Mouse (Mus musculus) intestine, postnatal 0 days (tissue): ENCODE data around the gene Hspa4l. TPM values are rescaled to one million over a fixed set of nuclear protein-coding genes. Genes with fewer than 3 reads are reported as not detected.
"Not testable (repeated sequence)": the region's sequence is repeated elsewhere in the genome, so short reads cannot be mapped to it uniquely, and the experiment has no call there.

Source experiments
- ATAC-seq: fragments of 200-750 bp; cut with Nextera tagmentation; 2 replicates; pipeline ENCODE4 v1.8.0; 2017; ENCODE audit warnings: mild to moderate bottlenecking, moderate TSS enrichment, moderate library complexity
- H3K27ac ChIP-seq: fragments of 300-500 bp; sonication (generic); 2 replicates; pipeline ENCODE4 v1.5.1; 2014; ENCODE audit warnings: mild to moderate bottlenecking, low read depth, low read length, moderate library complexity
- H3K27me3 ChIP-seq: fragments of 300-500 bp; sonication (generic); replicated peaks from 2 replicates; pipeline ENCODE4 v1.6.1; 2014; ENCODE audit warnings: low read length, mixed read lengths; ENCODE audit not compliant: control insufficient read depth, insufficient read depth
- H3K36me3 ChIP-seq: fragments of 300-500 bp; sonication (generic); 2 replicates; pipeline ENCODE4 v1.6.1; 2014; ENCODE audit warnings: mild to moderate bottlenecking, moderate library complexity; ENCODE audit not compliant: control insufficient read depth, insufficient read depth
- H3K4me1 ChIP-seq: fragments of 300-500 bp; sonication (generic); replicated peaks from 2 replicates; pipeline ENCODE4 v1.6.1; 2014; ENCODE audit warnings: antibody characterized with exemption, low read length, mixed read lengths; ENCODE audit not compliant: control insufficient read depth, insufficient read depth
- H3K4me2 ChIP-seq: fragments of 300-500 bp; sonication (generic); replicated peaks from 2 replicates; pipeline ENCODE4 v1.6.1; 2014; ENCODE audit warnings: low read depth, mild to moderate bottlenecking, moderate library complexity
- H3K4me3 ChIP-seq: fragments of 300-500 bp; sonication (generic); 2 replicates; pipeline ENCODE4 v1.5.1; 2014; ENCODE audit warnings: low read depth, low read length
- H3K9ac ChIP-seq: fragments of 300-500 bp; sonication (generic); 2 replicates; pipeline ENCODE4 v1.6.1; 2014; ENCODE audit warnings: mild to moderate bottlenecking, low read depth, low read length
- H3K9me3 ChIP-seq: fragments of 300-500 bp; sonication (generic); 2 replicates; pipeline ENCODE4 v1.6.1; 2016; ENCODE audit warnings: mixed run types; ENCODE audit not compliant: control insufficient read depth
- CTCF ChIP-seq: sonication (generic); IDR thresholded peaks from 2 replicates; pipeline ENCODE4 v1.5.1; 2016; ENCODE audit warnings: low read depth, mild to moderate bottlenecking, control low read depth, antibody characterized with exemption, moderate library complexity
- WGBS: fragments of 180-500 bp; shearing (Covaris S2); extraction: QIAGEN DNeasy Blood & Tissue Kit; methylation state at CpG from one replicate; pipeline ENCODE4 v1.1.7; 2014; 5-methylcytosine and 5-hydroxymethylcytosine counted together
- polyA plus RNA-seq: library from polyadenylated mRNA; unstranded; fragments of >200 nt; fragmentation: Nextera tagmentation; extraction: Ambion mirVana; gene quantifications from 2 replicates; pipeline ENCODE4 v1.2.1, GENCODE M21; 2015

The Hspa4l gene
- polyA plus RNA-seq, 1 experiment from 2014 or later = 9.2 TPM

- no peak for ATAC-seq
These were observed 64.4 kb downstream of the Hspa4l start for GRCm38 (mm10) chr3:40808686-40809085.

DNA sequence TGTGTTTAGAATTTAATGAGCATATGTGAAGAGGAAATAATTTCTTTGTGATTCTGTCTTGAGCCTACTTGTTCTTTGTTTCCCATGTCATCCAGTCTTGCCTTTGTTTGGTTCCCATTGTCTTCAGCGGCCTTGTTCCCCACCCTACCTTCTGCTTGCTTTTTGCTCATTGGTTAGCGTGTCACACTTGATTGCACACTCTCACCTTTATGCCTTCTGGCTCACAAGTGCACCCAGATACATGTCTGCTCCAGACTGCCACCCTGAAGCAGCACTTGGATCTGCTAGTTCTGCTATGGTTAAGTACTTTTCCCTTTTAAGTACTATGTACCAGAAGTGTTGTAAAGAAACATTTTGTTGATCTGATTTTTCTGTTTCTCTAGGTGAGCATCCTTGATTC, 65.6 kb downstream of the Hspa4l start:
- no peaks in the 10 kb centered on the region for H3K27me3 ChIP-seq
- ATAC-seq = no peak
- 80% methylated on average over 2 of the region's 2 CpGs for WGBS
- H3K4me1 ChIP-seq = no peaks in the 10 kb centered on the region
- H3K36me3 ChIP-seq = peaks cover 42% of the 10 kb centered on the region
- no peak for TF ChIP-seq CTCF
- H3K9me3 ChIP-seq = no peaks in the 10 kb centered on the region
- no peak overlapping the region for H3K4me2 ChIP-seq
- H3K9ac ChIP-seq = no peak overlapping the region
- no peak overlapping the region for H3K4me3 ChIP-seq
- H3K27ac ChIP-seq = no peak overlapping the region

More at GRCm38 (mm10) chr3:40808686-40809085, 64.4 kb downstream of the Hspa4l start:
- Histone ChIP-seq H3K4me3 (no peak overlapping the region), H3K27me3 (no peaks in the 10 kb centered on the region), H3K4me2 (no peak overlapping the region), H3K27ac (no peak overlapping the region), H3K4me1 (no peaks in the 10 kb centered on the region), H3K36me3 (peaks cover 42% of the 10 kb centered on the region), H3K9me3 (no peaks in the 10 kb centered on the region), H3K9ac (no peak overlapping the region)
- 93% methylated on average over 10 of the region's 10 CpGs for WGBS
- TF ChIP-seq CTCF = no peak

- H3K9me3 ChIP-seq = no peaks in the 10 kb centered on the region
- no peaks in the 10 kb centered on the region for H3K27me3 ChIP-seq
- no peak overlapping the region for H3K27ac ChIP-seq
- no peak overlapping the region for H3K4me2 ChIP-seq
- no peak overlapping the region for H3K4me3 ChIP-seq
- 90% methylated on average over 2 of the region's 2 CpGs for WGBS
- no peak for TF ChIP-seq CTCF
- H3K4me1 ChIP-seq = no peaks in the 10 kb centered on the region
- ATAC-seq = no peak
- H3K9ac ChIP-seq = no peak overlapping the region
- peaks cover 41% of the 10 kb centered on the region for H3K36me3 ChIP-seq
These were observed 69.0 kb downstream of the Hspa4l start for GRCm38 (mm10) chr3:40813275-40813674.

GRCm38 (mm10) chr3:40845521-40845920, 101.2 kb downstream of the Hspa4l start:
- Histone ChIP-seq H3K4me2 (peak overlapping the region; percentile 59), H3K27ac (peak overlapping the region; percentile 50), H3K4me3 (peak overlapping the region; percentile 56; the same call in 1 of the 2 replicates)
- H3K9me3 ChIP-seq, ATAC-seq, H3K27me3 ChIP-seq, H3K4me1 ChIP-seq, H3K9ac ChIP-seq, H3K36me3 ChIP-seq: not testable (repeated sequence)
- 70% methylated on average over 5 of the region's 6 CpGs for WGBS

Other genes starting within 250 kb of the Hspa4l start
- 1.0 and 1.2 TPM in 2 replicates for gene Intu, start 213.2 kb upstream of the Hspa4l start, polyA plus RNA-seq
- gene Slc25a31, start 35.6 kb upstream of the Hspa4l start, polyA plus RNA-seq = not detected in 2 replicates
- gene Plk4, start 55.5 kb downstream of the Hspa4l start, polyA plus RNA-seq = 9.1 and 10.9 TPM in 2 replicates
- 7.8 and 9.1 TPM in 2 replicates for gene Mfsd8, start 102.4 kb downstream of the Hspa4l start, polyA plus RNA-seq
- gene Abhd18, start 102.5 kb downstream of the Hspa4l start, polyA plus RNA-seq = 10.3 and 11.9 TPM in 2 replicates
- 0.18 TPM in 2 replicates for gene 1700034I23Rik, start 158.0 kb downstream of the Hspa4l start, polyA plus RNA-seq
- 24.9 and 33.0 TPM in 2 replicates for gene Larp1b, start 205.3 kb downstream of the Hspa4l start, polyA plus RNA-seq